Mouse (Mus musculus) 416B (cell line): ENCODE data around the gene Frrs1.
"Not testable (repeated sequence)": the region's sequence is repeated elsewhere in the genome, so short reads cannot be mapped to it uniquely, and the experiment has no call there.

Experiments used
- DNase-seq: peaks from one replicate; pipeline ENCODE4 v3.0.0; 2011; ENCODE audit warnings: low read depth

Gene Frrs1

GRCm38 (mm10) chr3:116858941-116859685, at the start of gene Frrs1:
TSS of gene Frrs1 (plus strand) at chr3:116859464.
- DNase-seq = peak; percentile 42

- DNase-seq = not testable (repeated sequence)
Observed at GRCm38 (mm10) chr3:116810351-116810750, 48.9 kb upstream of the Frrs1 start.

GRCm38 (mm10) chr3:116812946-116813345, 46.3 kb upstream of the Frrs1 start:
- DNase-seq = no peak

GRCm38 (mm10) chr3:116815305-116815797, 43.9 kb upstream of the Frrs1 start:
- DNase-seq = peak; percentile 34

GRCm38 (mm10) chr3:116815916-116816315, 43.3 kb upstream of the Frrs1 start:
- DNase-seq = no peak

GRCm38 (mm10) chr3:116816674-116817215, 42.5 kb upstream of the Frrs1 start:
- DNase-seq = no peak

- no peak for DNase-seq
Observed at GRCm38 (mm10) chr3:116817231-116817630, 42.0 kb upstream of the Frrs1 start.

GRCm38 (mm10) chr3:116826471-116827215, 32.6 kb upstream of the Frrs1 start:
- DNase-seq = peak; percentile 52

DNA sequence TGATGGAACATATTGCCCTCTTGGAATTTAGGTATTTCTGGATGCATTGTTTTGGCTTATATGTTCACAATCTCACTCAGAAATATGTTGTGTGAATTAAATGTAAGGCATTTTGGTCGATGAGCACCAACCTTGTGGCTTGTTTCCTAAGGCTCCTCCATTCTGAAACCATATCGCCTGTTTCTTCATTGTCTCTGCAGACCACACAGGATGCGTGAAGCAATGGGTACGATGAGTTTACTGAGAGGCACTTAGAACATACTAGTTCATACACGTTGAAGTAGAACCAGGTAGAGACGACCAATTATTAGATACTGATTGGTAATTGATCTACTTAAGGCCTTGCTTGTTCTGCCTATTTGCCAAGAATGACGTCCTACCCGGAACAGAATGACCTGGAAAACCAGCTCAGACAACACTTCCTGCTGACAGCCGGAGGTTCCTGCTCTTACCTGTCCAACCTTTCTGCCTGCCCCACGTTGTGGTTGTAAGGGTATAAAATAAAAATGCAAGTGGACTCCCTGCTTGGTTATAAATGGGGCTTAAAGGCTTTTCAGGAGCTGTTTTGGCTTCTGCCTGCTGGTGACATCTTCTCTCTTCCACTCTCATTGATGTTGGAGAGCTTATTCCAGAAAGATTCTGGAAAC, 29.9 kb upstream of the Frrs1 start:
- DNase-seq = peak; percentile 84

- DNase-seq = no peak
Observed at GRCm38 (mm10) chr3:116831324-116831723, 27.9 kb upstream of the Frrs1 start.

DNA sequence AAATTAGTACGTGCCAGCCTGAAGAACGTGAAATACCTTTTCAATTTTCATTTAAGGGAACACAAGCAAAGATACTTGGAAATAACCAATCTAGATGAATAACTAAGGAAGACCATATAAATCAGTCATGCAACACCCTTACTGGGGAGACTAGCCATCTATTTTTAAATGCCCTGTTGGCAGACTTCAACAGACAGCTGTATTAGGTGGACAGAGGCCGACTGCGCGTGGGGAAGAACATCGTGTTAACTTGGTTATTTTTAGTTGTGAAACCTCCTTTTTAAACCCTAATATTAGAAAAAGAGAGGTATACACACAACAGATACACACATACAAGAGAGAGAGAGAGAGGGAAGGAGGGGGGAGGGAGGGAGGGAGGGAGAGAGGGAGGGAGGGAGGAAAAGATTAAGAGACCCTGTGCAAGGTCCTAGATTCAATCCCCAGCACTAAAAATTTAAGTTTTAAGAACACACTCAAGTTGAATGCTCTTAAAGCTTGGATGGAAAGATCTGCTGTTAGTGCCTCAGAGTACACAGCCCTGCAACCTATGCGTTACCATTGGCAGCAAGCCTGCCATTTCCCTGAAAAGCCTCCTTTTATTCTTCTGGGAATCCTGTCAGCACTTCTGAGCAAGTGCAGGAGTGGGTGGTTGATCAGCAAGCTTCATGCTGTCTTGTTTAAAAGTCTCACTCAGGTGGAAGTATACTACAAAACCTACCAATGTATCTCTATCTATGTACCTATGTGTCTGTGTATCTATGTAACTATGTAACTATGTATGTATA, 26.5 kb upstream of the Frrs1 start:
- no peak for DNase-seq

DNA sequence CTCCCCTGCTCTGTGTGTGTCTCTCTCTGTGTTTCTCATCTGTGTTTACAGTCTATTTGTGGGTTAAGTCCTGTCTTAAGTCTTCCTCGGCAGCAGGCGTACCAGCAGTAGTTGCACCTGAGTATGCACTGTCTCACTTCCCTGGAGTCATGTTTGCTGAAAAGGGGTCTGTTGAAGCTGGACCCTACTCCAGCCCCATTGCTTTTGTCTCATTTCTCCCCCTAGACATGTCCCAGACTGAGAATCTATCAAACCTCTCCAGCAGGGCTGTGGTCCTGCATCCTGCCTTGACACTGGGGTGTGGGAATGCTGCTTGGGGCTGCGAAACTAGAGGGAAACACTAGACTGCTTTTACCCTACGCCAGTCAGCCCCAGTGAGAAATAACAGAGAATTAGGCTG, 25.8 kb upstream of the Frrs1 start:
- DNase-seq = no peak

GRCm38 (mm10) chr3:116834241-116834640, 25.0 kb upstream of the Frrs1 start:
- DNase-seq = no peak

DNA sequence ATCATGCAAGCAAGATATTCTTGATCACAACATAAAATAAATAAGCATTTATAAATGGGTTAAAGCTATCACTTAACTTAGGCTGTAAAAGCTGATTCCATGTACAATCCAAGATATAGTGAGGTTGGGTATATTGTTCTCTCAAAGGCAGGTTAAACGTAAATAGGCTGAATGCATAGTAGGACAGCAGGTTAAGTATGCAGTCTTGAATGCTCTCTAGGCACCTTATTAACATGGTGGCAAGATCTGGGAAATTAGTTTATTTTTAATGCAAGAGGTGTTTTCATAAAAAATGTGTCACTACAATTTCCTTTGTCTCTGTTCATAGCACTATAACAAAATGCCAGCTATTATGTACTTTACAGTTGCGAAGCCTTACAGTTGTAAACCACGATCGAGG, 23.9 kb upstream of the Frrs1 start:
- no peak for DNase-seq

DNA sequence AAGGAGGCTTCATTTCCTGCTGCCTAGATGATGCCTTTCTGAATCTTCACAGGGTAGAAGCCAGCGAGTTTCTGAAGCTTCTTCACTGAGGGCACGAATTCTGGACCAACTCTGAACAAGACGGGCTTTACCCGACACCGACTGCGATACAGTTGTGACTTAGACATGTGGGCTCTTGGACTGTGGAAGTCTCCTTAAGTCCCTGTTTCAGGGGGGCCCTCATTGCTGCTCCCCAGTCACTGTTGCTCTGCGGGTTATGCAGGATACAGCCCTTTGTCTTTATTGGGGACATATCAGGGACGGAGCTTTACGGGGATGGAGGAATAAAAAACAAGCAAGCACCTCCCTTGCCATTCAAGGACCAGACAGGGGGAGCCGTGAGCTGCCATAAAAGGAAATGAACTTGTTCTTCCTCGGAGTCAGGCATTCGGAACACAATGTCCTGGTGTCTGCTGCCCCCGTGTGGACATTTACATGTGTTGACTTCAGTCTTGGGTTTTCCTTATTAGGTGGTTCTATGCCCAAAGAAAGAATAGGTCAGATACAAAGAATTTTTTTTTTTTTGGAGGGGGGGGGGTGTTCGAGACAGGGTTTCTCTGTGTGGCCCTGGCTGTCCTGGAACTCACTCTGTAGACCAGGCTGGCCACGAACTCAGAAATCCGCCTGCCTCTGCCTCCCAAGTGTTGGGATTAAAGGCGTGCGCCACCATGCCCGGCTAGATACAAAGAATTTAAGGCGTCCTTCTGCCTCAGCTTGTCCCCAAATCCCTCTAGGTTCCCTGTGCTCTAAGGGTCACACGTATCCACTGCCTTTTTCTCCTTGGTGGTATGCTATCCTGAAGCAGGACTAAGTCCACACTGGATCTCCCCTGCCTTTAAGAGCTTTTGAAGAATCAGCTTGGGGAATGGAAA, 23.2 kb upstream of the Frrs1 start:
- peak; percentile 96 for DNase-seq

DNA sequence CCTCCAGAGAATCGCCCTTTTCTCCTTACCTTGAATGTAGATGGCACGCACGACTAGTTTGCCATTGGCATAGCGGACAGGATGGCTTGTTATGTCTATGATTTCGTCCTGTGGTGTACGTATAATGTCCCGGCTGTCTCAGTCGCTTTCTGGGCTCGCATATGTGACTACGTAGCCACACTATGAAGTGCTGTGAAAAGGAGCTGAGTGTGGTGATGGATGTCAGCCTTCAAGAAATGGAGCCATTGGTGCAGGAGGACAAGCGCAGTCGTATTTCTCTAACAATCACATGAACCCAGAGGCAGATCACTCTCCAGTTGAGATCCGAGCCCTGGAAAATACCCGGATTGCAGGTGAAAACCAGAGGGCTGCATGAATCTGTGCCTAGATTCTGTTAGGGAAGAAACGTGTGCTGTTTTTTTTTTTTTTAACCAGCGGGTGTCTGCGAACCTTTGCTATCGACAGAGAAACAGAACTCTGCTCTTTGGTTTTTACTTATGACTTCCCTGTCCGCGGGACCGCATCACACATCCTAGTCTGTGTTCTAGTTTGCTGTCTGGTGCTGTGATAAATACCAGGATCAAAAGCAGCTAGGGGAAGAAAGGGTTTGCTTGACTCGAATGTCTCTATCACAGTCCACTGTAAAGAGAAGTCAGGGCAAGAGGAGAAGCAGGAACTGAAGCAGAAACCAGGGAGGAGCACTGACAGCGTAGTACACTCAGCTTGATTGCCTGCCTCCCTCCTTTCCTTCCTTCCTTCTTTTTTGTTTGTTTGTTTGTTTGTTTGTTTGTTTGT, 22.4 kb upstream of the Frrs1 start:
- no peak for DNase-seq

DNA sequence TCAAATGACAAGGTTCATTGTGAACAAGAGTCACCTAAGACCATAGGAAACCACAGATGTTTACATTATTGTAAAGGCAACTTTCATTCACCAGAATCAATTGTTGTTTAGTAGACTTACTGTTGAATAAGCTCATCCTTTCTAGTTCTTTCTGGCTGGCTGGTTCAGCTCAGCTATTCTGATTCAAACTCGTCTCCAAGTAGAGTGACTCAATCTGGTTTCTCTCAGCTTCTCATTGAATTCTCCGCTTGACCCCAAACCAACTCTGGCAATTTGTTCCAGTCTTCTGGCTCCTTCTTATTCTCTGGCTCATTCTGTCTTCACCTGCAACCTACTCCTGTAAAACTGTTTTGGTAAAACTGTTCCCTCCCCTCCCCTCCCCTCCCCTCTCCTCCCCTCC, 18.0 kb upstream of the Frrs1 start:
- DNase-seq = no peak

DNA sequence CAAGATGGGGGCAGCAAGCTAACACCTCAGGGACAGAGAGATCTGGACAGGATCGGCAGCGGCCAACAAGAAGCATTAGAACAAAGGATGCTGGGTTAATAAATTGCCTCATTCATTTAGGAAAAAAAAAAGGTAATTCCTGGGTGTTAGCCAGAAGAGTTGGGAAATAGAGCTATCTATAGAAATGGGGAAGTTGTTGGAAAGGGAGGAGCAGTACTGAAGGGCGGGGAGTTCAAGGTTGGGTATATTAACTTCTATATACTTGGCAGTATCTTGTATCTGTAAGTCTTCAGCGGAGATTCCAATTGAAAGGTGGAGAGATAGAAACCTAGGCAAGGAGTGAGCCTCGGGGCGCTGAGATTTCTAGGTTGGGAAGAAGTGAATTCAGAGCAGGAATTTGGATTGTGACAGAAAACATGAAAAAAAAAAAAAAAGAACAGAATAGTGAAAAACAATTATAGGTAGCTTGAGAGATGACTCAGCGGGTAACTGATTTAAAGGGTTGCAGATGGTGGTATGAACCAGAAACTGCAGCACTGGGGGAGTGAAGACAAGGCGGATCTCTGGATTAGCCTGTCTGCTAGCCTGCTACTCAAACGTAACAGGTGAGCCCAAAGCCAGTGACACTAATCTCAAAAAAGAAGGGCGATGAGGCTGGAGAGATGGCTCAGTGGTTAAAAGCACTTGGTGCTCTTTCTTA, 14.2 kb upstream of the Frrs1 start:
- DNase-seq = peak; percentile 85

GRCm38 (mm10) chr3:116846084-116846483, 13.2 kb upstream of the Frrs1 start:
- peak; percentile 80 for DNase-seq
